Mouse (Mus musculus) naive thymus-derived CD4-positive, alpha-beta T cell, adult 5 months (primary cell): ENCODE data around the gene Adcy3. TPM values are rescaled to one million over a fixed set of nuclear protein-coding genes. Genes with fewer than 3 reads are reported as not detected.

Source experiments
- polyA plus RNA-seq: library from polyadenylated mRNA; unstranded; fragments of 100-300 nt; shearing (Covaris generic); gene quantifications from one replicate; pipeline ENCODE4 v1.2.1, GENCODE M21; 2017

Gene Adcy3
- polyA plus RNA-seq, result 26.0 TPM

DNA sequence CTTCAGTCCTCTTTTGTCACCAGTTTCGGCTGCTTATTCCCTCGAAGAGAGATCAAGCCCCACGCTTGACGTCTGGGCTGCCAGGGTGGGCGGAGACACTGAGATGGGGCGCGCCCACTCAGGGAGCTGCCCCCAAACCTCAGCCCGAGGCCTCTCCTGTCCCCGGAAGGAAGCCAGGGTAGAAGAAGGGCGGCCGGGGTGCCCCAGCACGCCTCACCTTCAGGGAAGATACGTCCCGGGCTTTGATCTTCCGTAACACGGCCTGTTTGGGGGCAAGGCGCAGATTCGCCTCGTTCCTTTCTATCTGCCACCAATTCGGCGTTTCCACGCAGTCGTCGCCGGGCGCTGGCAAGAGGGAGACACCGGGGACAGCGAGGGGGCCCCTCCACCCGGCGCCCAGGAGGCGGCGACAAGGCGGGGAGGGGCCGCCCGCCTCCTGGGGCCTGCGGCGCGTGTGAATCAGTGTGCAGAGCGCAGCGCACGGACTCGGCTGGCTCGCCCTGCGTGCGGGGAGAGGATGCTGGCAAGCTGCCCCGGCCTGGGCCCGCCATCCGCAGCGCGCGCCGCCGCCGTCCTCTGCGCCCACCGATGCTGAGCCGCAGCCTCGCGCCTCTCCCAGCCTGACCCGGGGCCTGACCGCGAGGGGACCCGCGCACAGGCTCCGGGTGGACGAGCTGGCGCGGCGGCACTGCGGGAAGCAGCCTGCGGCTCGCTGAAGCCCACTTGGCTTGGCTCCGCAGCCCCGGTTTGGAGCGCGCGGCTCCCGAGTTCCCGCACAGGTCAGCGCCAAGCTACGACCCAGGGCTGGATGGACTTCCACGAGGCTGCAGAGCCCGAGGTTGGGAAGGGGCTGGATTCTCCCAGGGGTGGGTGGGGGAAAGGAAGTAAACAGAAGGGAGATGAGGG, at the start of gene Adcy3:
TSS of gene Adcy3 (plus strand) at position 163 of the 906 bp plus-strand sequence.

DNA sequence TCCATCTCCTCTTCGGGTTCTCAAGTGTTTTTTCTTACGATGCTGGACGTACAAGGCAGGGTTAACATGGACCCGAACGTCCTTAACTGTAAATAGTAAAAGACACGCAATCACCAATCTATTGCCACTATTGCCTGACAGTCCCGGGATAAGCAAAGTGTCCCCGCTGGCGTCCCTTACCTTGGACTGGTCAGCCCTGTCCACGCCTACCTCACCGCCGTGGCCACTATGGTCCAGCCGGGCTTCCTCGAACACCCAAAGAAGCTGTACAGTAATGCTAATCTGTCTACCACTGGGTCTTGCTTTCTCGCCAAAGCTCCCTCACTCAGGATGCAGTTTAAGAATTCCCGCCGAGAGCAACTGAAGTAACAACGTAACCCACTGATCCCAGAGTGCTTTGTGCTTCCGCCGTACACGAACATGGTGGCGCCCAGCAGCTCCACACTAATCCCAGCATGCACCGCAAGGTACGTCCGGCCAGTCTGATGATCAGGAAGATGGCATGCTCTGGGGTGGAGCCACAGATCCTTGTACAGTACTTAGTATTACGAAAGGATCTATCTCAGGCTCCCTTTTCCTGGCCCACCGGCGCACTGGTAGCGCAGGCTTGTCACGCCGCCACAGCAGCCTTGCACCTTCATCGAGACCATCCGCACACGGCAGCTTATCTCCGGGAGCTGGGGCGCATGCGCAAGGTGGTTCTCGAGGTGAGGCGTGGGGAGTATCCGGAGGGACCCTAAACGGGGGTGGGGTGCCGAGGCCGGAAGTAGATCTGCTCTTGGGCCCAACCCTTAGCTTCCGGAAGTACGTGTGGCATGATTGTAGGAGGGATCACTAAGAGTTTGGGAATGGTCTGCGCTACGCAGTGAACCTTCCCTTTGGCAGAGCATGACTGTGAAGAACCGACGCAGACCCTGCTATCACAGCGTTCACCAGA, 100.9 kb downstream of the Adcy3 start, which contains the start of the genes Ptrhd1 and Cenpo:
TSS of gene Ptrhd1 (plus strand) at position 456 of the 937 bp plus-strand sequence.
TSS of gene Cenpo (minus strand) at position 723 of the 937 bp plus-strand sequence.

Other genes starting within 250 kb of the Adcy3 start
- gene Pomc, start 178.2 kb upstream of the Adcy3 start, polyA plus RNA-seq, result 1.2 TPM
- gene Efr3b, start 94.2 kb upstream of the Adcy3 start, polyA plus RNA-seq, result 0.15 TPM
- gene Dnajc27, start 50.5 kb upstream of the Adcy3 start, polyA plus RNA-seq, result 18.2 TPM
- gene Ptrhd1, start 100.9 kb downstream of the Adcy3 start, polyA plus RNA-seq, result 2.6 TPM
- gene Cenpo, start 101.2 kb downstream of the Adcy3 start, polyA plus RNA-seq, result 18.0 TPM